Mouse (Mus musculus): ENCODE results near the gene Efcab2. TPM values are rescaled to one million over a fixed set of nuclear protein-coding genes. Genes with fewer than 3 reads are reported as not detected.

The Efcab2 gene
- polyA plus RNA-seq, 1 experiment from 2014 or later: 11.2 TPM

GRCm38 (mm10) chr1:178395091-178395490 is 10.8 kb upstream of the Efcab2 start:
- no peaks in the 10 kb centered on the region for H3K36me3 ChIP-seq (replicated peaks; ENCODE audit: control insufficient read depth, insufficient read depth)
- no peaks in the 10 kb centered on the region for H3K27me3 ChIP-seq (ENCODE audit: control insufficient read depth, insufficient read depth, low read length)
- H3K9me3 ChIP-seq (ENCODE audit: control insufficient read depth, low read length): no peaks in the 10 kb centered on the region
- H3K4me2 ChIP-seq (replicated peaks): no peak overlapping the region
- H3K27ac ChIP-seq: no peak overlapping the region
- no peaks in the 10 kb centered on the region for H3K4me1 ChIP-seq (replicated peaks; ENCODE audit: control insufficient read depth, insufficient read depth, low read length)
- H3K9ac ChIP-seq: no peak overlapping the region
- WGBS: 92% methylated on average over 6 of the region's 6 CpGs
- DNase-seq (ENCODE audit: low spot score) (no peak), ATAC-seq (ENCODE audit: low FRiP score) (no peak)
- H3K4me3 ChIP-seq (replicated peaks; ENCODE audit: low read length): no peak overlapping the region

- WGBS: 82% methylated on average over 4 of the region's 4 CpGs
- H3K9ac ChIP-seq: no peak overlapping the region
- H3K4me3 ChIP-seq (replicated peaks; ENCODE audit: low read length): no peak overlapping the region
- H3K36me3 ChIP-seq (replicated peaks; ENCODE audit: control insufficient read depth, insufficient read depth): no peaks in the 10 kb centered on the region
- ATAC-seq (ENCODE audit: low FRiP score) (no peak), DNase-seq (ENCODE audit: low spot score) (no peak)
- no peaks in the 10 kb centered on the region for H3K4me1 ChIP-seq (replicated peaks; ENCODE audit: control insufficient read depth, insufficient read depth, low read length)
- H3K4me2 ChIP-seq (replicated peaks): no peak overlapping the region
- no peaks in the 10 kb centered on the region for H3K9me3 ChIP-seq (ENCODE audit: control insufficient read depth, low read length)
- H3K27ac ChIP-seq: no peak overlapping the region
- H3K27me3 ChIP-seq (ENCODE audit: control insufficient read depth, insufficient read depth, low read length): no peaks in the 10 kb centered on the region
Observed at GRCm38 (mm10) chr1:178396383-178396782, 9.5 kb upstream of the Efcab2 start.

- no peak overlapping the region for H3K9ac ChIP-seq
- no peak overlapping the region for H3K4me2 ChIP-seq (replicated peaks)
- H3K4me1 ChIP-seq (replicated peaks; ENCODE audit: control insufficient read depth, insufficient read depth, low read length): no peaks in the 10 kb centered on the region
- no peak overlapping the region; the same call in 1 of the 2 replicates for H3K27ac ChIP-seq
- H3K4me3 ChIP-seq (replicated peaks; ENCODE audit: low read length): no peak overlapping the region
- 66% methylated on average over 6 of the region's 6 CpGs for WGBS
- H3K27me3 ChIP-seq (ENCODE audit: control insufficient read depth, insufficient read depth, low read length): no peaks in the 10 kb centered on the region
- DNase-seq (ENCODE audit: low spot score) (no peak), ATAC-seq (ENCODE audit: low FRiP score) (no peak)
- no peaks in the 10 kb centered on the region for H3K9me3 ChIP-seq (ENCODE audit: control insufficient read depth, low read length)
- no peaks in the 10 kb centered on the region for H3K36me3 ChIP-seq (replicated peaks; ENCODE audit: control insufficient read depth, insufficient read depth)
Observed at GRCm38 (mm10) chr1:178399879-178400278, 6.0 kb upstream of the Efcab2 start.

GRCm38 (mm10) chr1:178400652-178401051 is 5.2 kb upstream of the Efcab2 start:
- Histone ChIP-seq H3K4me1 (replicated peaks; ENCODE audit: control insufficient read depth, insufficient read depth, low read length) (no peaks in the 10 kb centered on the region), H3K9me3 (ENCODE audit: control insufficient read depth, low read length) (no peaks in the 10 kb centered on the region), H3K36me3 (replicated peaks; ENCODE audit: control insufficient read depth, insufficient read depth) (no peaks in the 10 kb centered on the region), H3K4me3 (replicated peaks; ENCODE audit: low read length) (no peak overlapping the region), H3K4me2 (replicated peaks) (no peak overlapping the region), H3K9ac (no peak overlapping the region), H3K27me3 (ENCODE audit: control insufficient read depth, insufficient read depth, low read length) (no peaks in the 10 kb centered on the region), H3K27ac (no peak overlapping the region)
- ATAC-seq (ENCODE audit: low FRiP score): no peak
- no peak for DNase-seq (ENCODE audit: low spot score)
- WGBS: 72% methylated on average over 7 of the region's 7 CpGs

GRCm38 (mm10) chr1:178401960-178402359 is 3.9 kb upstream of the Efcab2 start:
- no peak for ATAC-seq (ENCODE audit: low FRiP score)
- no peaks in the 10 kb centered on the region for H3K27me3 ChIP-seq (ENCODE audit: control insufficient read depth, insufficient read depth, low read length)

GRCm38 (mm10) chr1:178405445-178405911 is 407 bp upstream of the Efcab2 start:
- Histone ChIP-seq H3K4me3 (replicated peaks; ENCODE audit: low read length) (peak overlapping the region; percentile 83), H3K9me3 (ENCODE audit: control insufficient read depth, low read length) (no peaks in the 10 kb centered on the region), H3K4me2 (replicated peaks) (peak overlapping the region; percentile 70), H3K27ac (peak overlapping the region; percentile 100), H3K27me3 (ENCODE audit: control insufficient read depth, insufficient read depth, low read length) (no peaks in the 10 kb centered on the region), H3K36me3 (replicated peaks; ENCODE audit: control insufficient read depth, insufficient read depth) (no peaks in the 10 kb centered on the region), H3K4me1 (replicated peaks; ENCODE audit: control insufficient read depth, insufficient read depth, low read length) (no peaks in the 10 kb centered on the region), H3K9ac (peak overlapping the region; percentile 99)
- WGBS: under 1% methylated on average over 23 of the region's 23 CpGs
- DNase-seq (ENCODE audit: low spot score): peak; percentile 77
- ATAC-seq (ENCODE audit: low FRiP score): peak; percentile 85

More at GRCm38 (mm10) chr1:178401960-178402359, 3.9 kb upstream of the Efcab2 start:
- H3K36me3 ChIP-seq (replicated peaks; ENCODE audit: control insufficient read depth, insufficient read depth): no peaks in the 10 kb centered on the region
- no peak overlapping the region for H3K9ac ChIP-seq
- no peaks in the 10 kb centered on the region for H3K4me1 ChIP-seq (replicated peaks; ENCODE audit: control insufficient read depth, insufficient read depth, low read length)
- 90% methylated on average over 6 of the region's 6 CpGs for whole genome bisulfite sequencing
- no peak overlapping the region for H3K4me3 ChIP-seq (replicated peaks; ENCODE audit: low read length)
- DNase-seq (ENCODE audit: low spot score): no peak
- H3K4me2 ChIP-seq (replicated peaks): no peak overlapping the region
- H3K9me3 ChIP-seq (ENCODE audit: control insufficient read depth, low read length): no peaks in the 10 kb centered on the region
- no peak overlapping the region for H3K27ac ChIP-seq

GRCm38 (mm10) chr1:178406765-178407645 is 1.1 kb downstream of the Efcab2 start:
- WGBS: 62% methylated on average over 12 of the region's 12 CpGs
- peak overlapping the region; percentile 83 for H3K4me3 ChIP-seq (replicated peaks; ENCODE audit: low read length)
- no peak for DNase-seq (ENCODE audit: low spot score)
- no peaks in the 10 kb centered on the region for H3K9me3 ChIP-seq (ENCODE audit: control insufficient read depth, low read length)
- H3K36me3 ChIP-seq (replicated peaks; ENCODE audit: control insufficient read depth, insufficient read depth): no peaks in the 10 kb centered on the region
- ATAC-seq (ENCODE audit: low FRiP score): no peak
- peak overlapping the region; percentile 99 for H3K9ac ChIP-seq
- H3K27me3 ChIP-seq (ENCODE audit: control insufficient read depth, insufficient read depth, low read length): no peaks in the 10 kb centered on the region
- no peaks in the 10 kb centered on the region for H3K4me1 ChIP-seq (replicated peaks; ENCODE audit: control insufficient read depth, insufficient read depth, low read length)
- peak overlapping the region; percentile 70 for H3K4me2 ChIP-seq (replicated peaks)
- H3K27ac ChIP-seq: peak overlapping the region; percentile 100

- H3K36me3 ChIP-seq (replicated peaks; ENCODE audit: control insufficient read depth, insufficient read depth): no peaks in the 10 kb centered on the region
- no peak for DNase-seq (ENCODE audit: low spot score)
- ATAC-seq (ENCODE audit: low FRiP score): no peak
Observed at GRCm38 (mm10) chr1:178407651-178408050, 1.8 kb downstream of the Efcab2 start.

GRCm38 (mm10) chr1:178408901-178409361 is 3.0 kb downstream of the Efcab2 start:
- 59% methylated on average over 4 of the region's 4 CpGs for WGBS
- DNase-seq (ENCODE audit: low spot score): no peak

More at GRCm38 (mm10) chr1:178407651-178408050, 1.8 kb downstream of the Efcab2 start:
- Histone ChIP-seq H3K4me3 (replicated peaks; ENCODE audit: low read length) (no peak overlapping the region), H3K4me1 (replicated peaks; ENCODE audit: control insufficient read depth, insufficient read depth, low read length) (no peaks in the 10 kb centered on the region), H3K9ac (no peak overlapping the region), H3K9me3 (ENCODE audit: control insufficient read depth, low read length) (no peaks in the 10 kb centered on the region), H3K27ac (0 out of 2 replicates have a peak overlapping the region, but pooled peaks have one; percentile 26), H3K4me2 (replicated peaks) (no peak overlapping the region), H3K27me3 (ENCODE audit: control insufficient read depth, insufficient read depth, low read length) (no peaks in the 10 kb centered on the region)
- WGBS: 60% methylated on average over 2 of the region's 2 CpGs

More at GRCm38 (mm10) chr1:178408901-178409361, 3.0 kb downstream of the Efcab2 start:
- no peak overlapping the region for H3K4me3 ChIP-seq (replicated peaks; ENCODE audit: low read length)
- no peak overlapping the region for H3K4me2 ChIP-seq (replicated peaks)
- no peak overlapping the region for H3K27ac ChIP-seq
- H3K9ac ChIP-seq: no peak overlapping the region
- no peaks in the 10 kb centered on the region for H3K9me3 ChIP-seq (ENCODE audit: control insufficient read depth, low read length)
- no peak for ATAC-seq (ENCODE audit: low FRiP score)
- no peaks in the 10 kb centered on the region for H3K4me1 ChIP-seq (replicated peaks; ENCODE audit: control insufficient read depth, insufficient read depth, low read length)
- H3K27me3 ChIP-seq (ENCODE audit: control insufficient read depth, insufficient read depth, low read length): no peaks in the 10 kb centered on the region
- H3K36me3 ChIP-seq (replicated peaks; ENCODE audit: control insufficient read depth, insufficient read depth): no peaks in the 10 kb centered on the region

All from hindbrain, embryonic 14.5 days (tissue).